ENCODE assay signal across 21 mouse cellular contexts in the genomic region with DNA sequence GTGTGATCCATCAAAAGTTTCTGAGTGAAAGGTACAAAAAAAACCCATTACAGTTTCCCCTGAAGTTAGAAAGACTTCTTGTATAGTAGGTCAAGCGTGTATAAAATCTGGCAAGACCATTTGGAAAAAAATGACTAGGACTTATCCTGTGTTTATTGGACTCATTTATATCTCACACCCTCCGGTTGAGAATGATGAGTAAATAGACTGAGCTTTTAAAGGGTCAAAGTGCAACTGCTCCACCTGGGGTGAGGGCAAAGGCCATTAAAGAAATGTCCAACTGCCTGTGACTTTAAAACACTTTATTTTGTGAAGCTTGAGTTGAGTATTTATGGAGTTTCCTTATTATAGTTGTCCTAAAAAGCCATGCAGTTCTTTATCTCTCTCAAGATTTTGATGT.
"Had no signal": no experiment of that assay in that cellular context is flagged by ENCODE, and none has a peak within 500 bp of the region (broad histone marks: within the 10 kb centered on the region; RNA-seq: fewer than 3 reads in every experiment).

No protein-coding gene starts in this region.

- DNase-seq: layer of hippocampus, adult 9-11 months; liver; liver, embryonic 13.5 days; lung, embryonic 14.5 days; right cerebral cortex, adult 18-20 months; right cerebral cortex, postnatal 14 days; right cerebral cortex, postnatal 4 days; thymus, adult 2 months; thymus, postnatal 14 days; thymus, postnatal 4 days had no signal

- H3K27ac ChIP-seq: kidney, postnatal 0 days; limb, embryonic 10.5 days; limb, embryonic 13.5 days; liver, embryonic 13.5 days; macrophage; midbrain, embryonic 12.5 days; midbrain, embryonic 15.5 days; neural tube, embryonic 12.5 days; neural tube, embryonic 15.5 days; stomach, postnatal 0 days had no signal

- ATAC-seq: intestine, postnatal 0 days; lung, postnatal 0 days; midbrain, embryonic 15.5 days had no signal

- H3K9ac ChIP-seq: limb, embryonic 13.5 days; liver, embryonic 13.5 days; lung, embryonic 14.5 days; midbrain, embryonic 12.5 days; midbrain, embryonic 15.5 days; neural tube, embryonic 12.5 days; neural tube, embryonic 15.5 days had no signal

- H3K27me3 ChIP-seq: limb, embryonic 13.5 days; liver, embryonic 13.5 days; midbrain, embryonic 12.5 days; midbrain, embryonic 15.5 days; neural tube, embryonic 12.5 days; neural tube, embryonic 15.5 days had no signal

- H3K4me2 ChIP-seq: limb, embryonic 13.5 days; liver, embryonic 13.5 days; lung, embryonic 14.5 days; midbrain, embryonic 12.5 days; midbrain, embryonic 15.5 days; neural tube, embryonic 12.5 days; neural tube, embryonic 15.5 days had no signal

- H3K4me1 ChIP-seq: limb, embryonic 10.5 days; limb, embryonic 13.5 days; liver, embryonic 13.5 days; midbrain, embryonic 12.5 days; midbrain, embryonic 15.5 days; neural tube, embryonic 12.5 days; neural tube, embryonic 15.5 days had no signal

- H3K9me3 ChIP-seq: limb, embryonic 10.5 days; limb, embryonic 13.5 days; liver, embryonic 13.5 days; midbrain, embryonic 12.5 days; midbrain, embryonic 15.5 days; neural tube, embryonic 12.5 days; neural tube, embryonic 15.5 days had no signal

- H3K36me3 ChIP-seq: limb, embryonic 10.5 days; limb, embryonic 13.5 days; liver, embryonic 13.5 days; midbrain, embryonic 12.5 days; midbrain, embryonic 15.5 days; neural tube, embryonic 12.5 days; neural tube, embryonic 15.5 days had no signal

- H3K4me3 ChIP-seq: limb, embryonic 10.5 days; limb, embryonic 13.5 days; liver, embryonic 13.5 days; midbrain, embryonic 12.5 days; midbrain, embryonic 15.5 days; neural tube, embryonic 12.5 days; neural tube, embryonic 15.5 days had no signal
